Mouse (Mus musculus) thymus, adult 2 months (tissue): ENCODE results near the gene Carmil3. TPM values are rescaled to one million over a fixed set of nuclear protein-coding genes. Genes with fewer than 3 reads are reported as not detected.

Experiments
- DNase-seq: peaks from one replicate; pipeline ENCODE4 v3.0.0; 2021
- H3K27ac ChIP-seq: fragments of 200-500 bp; 2 replicates; pipeline ENCODE4 v1.5.1; 2012; ENCODE audit warnings: low read length, control low read depth; ENCODE audit not compliant: control insufficient read depth, insufficient read depth
- H3K27me3 ChIP-seq: fragments of 200-500 bp; 2 replicates; pipeline ENCODE4 v1.6.1; 2012; ENCODE audit warnings: mild to moderate bottlenecking, low read length, moderate library complexity, mixed read lengths; ENCODE audit not compliant: control insufficient read depth, insufficient read depth
- H3K36me3 ChIP-seq: fragments of 200-500 bp; 2 replicates; pipeline ENCODE4 v1.6.1; 2012; ENCODE audit warnings: mild to moderate bottlenecking, low read length, moderate library complexity; ENCODE audit not compliant: control insufficient read depth, insufficient read depth
- H3K4me1 ChIP-seq: fragments of 200-500 bp; replicated peaks from 2 replicates; pipeline ENCODE4 v1.6.1; 2012; ENCODE audit warnings: low read length; ENCODE audit not compliant: control insufficient read depth, insufficient read depth
- H3K4me3 ChIP-seq: fragments of 200-500 bp; 2 replicates; pipeline ENCODE4 v1.5.1; 2012; ENCODE audit warnings: mild to moderate bottlenecking, low read length, control low read depth, moderate library complexity; ENCODE audit not compliant: control insufficient read depth, insufficient read depth
- CTCF ChIP-seq: fragments of 200-500 bp; IDR thresholded peaks from 2 replicates; pipeline ENCODE4 v1.5.1; 2012; ENCODE audit warnings: mild to moderate bottlenecking, control low read depth, low read length, moderate library complexity, borderline replicate concordance; ENCODE audit not compliant: control insufficient read depth, poor library complexity, insufficient read depth; ENCODE audit errors: extremely low read depth
- POLR2A ChIP-seq: fragments of 200-500 bp; IDR thresholded peaks from 2 replicates; pipeline ENCODE4 v1.6.1; 2012; ENCODE audit warnings: mild to moderate bottlenecking, low read length, control low read depth, moderate library complexity; ENCODE audit not compliant: control insufficient read depth, poor library complexity, insufficient read depth; ENCODE audit errors: extremely low read depth
- WGBS: fragments of 180-500 bp; shearing (Covaris S2); methylation state at CpG from one replicate; pipeline ENCODE4 v1.1.7; 2018; 5-methylcytosine and 5-hydroxymethylcytosine counted together
- polyA plus RNA-seq: library from polyadenylated mRNA; depleted of rRNA; stranded (reverse); fragments of >200 nt; gene quantifications from 2 replicates; pipeline ENCODE4 v1.2.3, GENCODE M21; 2012

The Carmil3 gene
- polyA plus RNA-seq, 1 experiment = 25.4 TPM

- WGBS = 61% methylated on average over 7 of the region's 7 CpGs
- H3K4me3 ChIP-seq = no peak overlapping the region
- H3K27ac ChIP-seq = no peak overlapping the region
- H3K27me3 ChIP-seq = no peaks in the 10 kb centered on the region; the same call in 1 of the 2 replicates
- TF ChIP-seq POLR2A (no peak), CTCF (no peak)
- DNase-seq = no peak
- H3K4me1 ChIP-seq = no peaks in the 10 kb centered on the region
- no peaks in the 10 kb centered on the region for H3K36me3 ChIP-seq
Measured at GRCm38 (mm10) chr14:55507801-55508200, 17.4 kb downstream of the Carmil3 start.

GRCm38 (mm10) chr14:55509540-55509939 is 19.1 kb downstream of the Carmil3 start:
- no peaks in the 10 kb centered on the region for H3K4me1 ChIP-seq
- H3K27ac ChIP-seq = no peak overlapping the region
- 88% methylated on average over 10 of the region's 10 CpGs for WGBS
- no peak overlapping the region for H3K4me3 ChIP-seq
- no peaks in the 10 kb centered on the region for H3K36me3 ChIP-seq
- no peak for DNase-seq
- TF ChIP-seq CTCF (no peak), POLR2A (no peak)
- no peaks in the 10 kb centered on the region; the same call in 1 of the 2 replicates for H3K27me3 ChIP-seq

GRCm38 (mm10) chr14:55510125-55510731 is 19.8 kb downstream of the Carmil3 start, which contains the start of gene Cpne6:
TSS of gene Cpne6 (plus strand) at chr14:55510445.
- no peaks in the 10 kb centered on the region for H3K4me1 ChIP-seq
- 68% methylated on average over 21 of the region's 22 CpGs for WGBS
- no peaks in the 10 kb centered on the region; the same call in 1 of the 2 replicates for H3K27me3 ChIP-seq
- no peaks in the 10 kb centered on the region for H3K36me3 ChIP-seq
- H3K27ac ChIP-seq = no peak within 1 kb of the TSS
- no peak within 1 kb of the TSS for H3K4me3 ChIP-seq
- DNase-seq = no peak
- TF ChIP-seq POLR2A = no peak
- no peak for TF ChIP-seq CTCF

GRCm38 (mm10) chr14:55511037-55511436 is 20.6 kb downstream of the Carmil3 start:
- Histone ChIP-seq H3K27ac (no peak overlapping the region), H3K27me3 (no peaks in the 10 kb centered on the region; the same call in 1 of the 2 replicates), H3K4me3 (no peak overlapping the region), H3K36me3 (no peaks in the 10 kb centered on the region), H3K4me1 (no peaks in the 10 kb centered on the region)
- TF ChIP-seq CTCF (no peak), POLR2A (no peak)
- no peak for DNase-seq
- 47% methylated on average over 7 of the region's 7 CpGs for WGBS

- no peaks in the 10 kb centered on the region; the same call in 1 of the 2 replicates for H3K27me3 ChIP-seq
- H3K4me3 ChIP-seq = no peak overlapping the region
- H3K27ac ChIP-seq = no peak overlapping the region
- no peak for DNase-seq
- 61% methylated on average over 10 of the region's 10 CpGs for WGBS
- H3K4me1 ChIP-seq = no peaks in the 10 kb centered on the region
- TF ChIP-seq CTCF (no peak), POLR2A (no peak)
- no peaks in the 10 kb centered on the region for H3K36me3 ChIP-seq
Measured at GRCm38 (mm10) chr14:55513927-55514326, 23.5 kb downstream of the Carmil3 start.

- H3K36me3 ChIP-seq = no peaks in the 10 kb centered on the region
- H3K4me3 ChIP-seq = no peak overlapping the region
- peaks cover 5% of the 10 kb centered on the region; the same call in 1 of the 2 replicates for H3K27me3 ChIP-seq
- H3K27ac ChIP-seq = no peak overlapping the region
- no peaks in the 10 kb centered on the region; the same call in 1 of the 2 replicates for H3K4me1 ChIP-seq
- 95% methylated on average over 4 of the region's 4 CpGs for WGBS
- TF ChIP-seq POLR2A (no peak), CTCF (no peak)
- no peak for DNase-seq
Measured at GRCm38 (mm10) chr14:55515846-55516245, 25.4 kb downstream of the Carmil3 start.
